Mouse (Mus musculus) embryonic fibroblast, embryonic 13.5 days (primary cell): ENCODE data around the gene Clec18a.

Experiments
- CTCF ChIP-seq: IDR thresholded peaks from 2 replicates; pipeline ENCODE4 v1.5.1; 2011; ENCODE audit warnings: mild to moderate bottlenecking, control low read depth, low read length, moderate library complexity, borderline replicate concordance; ENCODE audit not compliant: insufficient read depth
- POLR2A ChIP-seq: IDR thresholded peaks from 2 replicates; pipeline ENCODE4 v1.6.1; 2011; ENCODE audit warnings: low read depth, mild to moderate bottlenecking, control low read depth, low read length, moderate library complexity

- TF ChIP-seq CTCF (no peak), POLR2A (no peak)
These were observed 22.7 kb upstream of the Clec18a start for GRCm38 (mm10) chr8:111114891-111115290.
